Mouse (Mus musculus) layer of hippocampus, adult 2 months (tissue): ENCODE measurements around the gene Wdr83os. TPM values are rescaled to one million over a fixed set of nuclear protein-coding genes. Genes with fewer than 3 reads are reported as not detected.
"Not testable (repeated sequence)": the region's sequence is repeated elsewhere in the genome, so short reads cannot be mapped to it uniquely, and the experiment has no call there.

Experiments
- DNase-seq, 2 experiments: peaks; one replicate each; pipeline ENCODE4 v3.0.0; 2022; ENCODE audit warnings: low spot score in 2 of 2
- H3K27ac ChIP-seq: fragments of 200-600 bp; 2 replicates; pipeline ENCODE4 v1.8.1; 2022
- H3K4me3 ChIP-seq: fragments of 200-600 bp; 2 replicates; pipeline ENCODE4 v1.8.1; 2022; ENCODE audit warnings: mild to moderate bottlenecking
- CTCF ChIP-seq: fragments of 200-600 bp; conservative IDR thresholded peaks from 2 replicates; pipeline ENCODE4 v1.8.1; 2022; ENCODE audit warnings: antibody characterized with exemption, mild to moderate bottlenecking, moderate library complexity
- total RNA-seq, 2 experiments: library from RNA; stranded (reverse); gene quantifications; 2 replicates each; pipeline ENCODE4 v1.2.3; 2021

Gene Wdr83os
- total RNA-seq, 2 experiments from 2014 or later = 60.8 to 66.3 TPM

DNA sequence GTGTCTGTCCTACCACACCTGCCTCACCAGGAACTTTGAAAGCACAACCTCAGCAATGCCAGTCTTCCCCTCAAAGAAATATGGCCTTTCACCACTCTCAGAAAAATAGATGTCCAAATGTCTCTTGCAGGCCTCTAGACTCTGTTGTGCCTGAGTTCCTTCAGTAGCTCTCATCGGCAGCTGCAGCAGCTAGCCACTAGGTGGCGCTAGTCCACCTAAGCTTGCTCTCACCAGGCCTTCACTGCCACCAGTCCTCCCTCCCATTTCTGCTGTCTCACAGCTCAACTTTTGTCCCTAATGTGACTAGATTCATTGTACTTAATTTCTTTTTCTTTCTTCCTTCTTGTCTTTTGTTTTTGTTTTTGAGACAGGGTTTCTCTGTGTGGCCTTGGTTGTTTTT, 3.5 kb upstream of the Wdr83os start:
- DNase-seq = peak; percentile 83 to 85
- peak; percentile 99 for TF ChIP-seq CTCF
- H3K27ac ChIP-seq = peak overlapping the region; percentile 7; the same call in 1 of the 2 replicates
- no peak overlapping the region for H3K4me3 ChIP-seq

DNA sequence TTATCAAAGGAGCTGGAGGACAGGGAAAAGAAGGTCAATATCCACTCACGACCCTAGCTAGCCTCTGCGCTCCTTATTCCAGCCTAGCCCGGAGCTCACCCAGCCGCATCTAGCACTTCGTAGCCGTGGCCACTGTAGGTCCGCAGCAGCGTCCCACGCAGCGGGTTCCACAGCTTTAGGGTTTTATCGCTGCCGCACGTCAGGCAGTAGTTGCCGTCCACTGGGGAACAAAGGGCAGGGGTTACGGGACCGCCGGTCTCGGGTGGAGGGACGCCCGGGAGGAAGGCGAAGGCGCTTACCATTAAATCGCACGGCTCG, 367 bp upstream of the Wdr83os start:
- peak overlapping the region; percentile 95 for H3K27ac ChIP-seq
- DNase-seq = no peak
- peak overlapping the region; percentile 94 for H3K4me3 ChIP-seq
- TF ChIP-seq CTCF = no peak

DNA sequence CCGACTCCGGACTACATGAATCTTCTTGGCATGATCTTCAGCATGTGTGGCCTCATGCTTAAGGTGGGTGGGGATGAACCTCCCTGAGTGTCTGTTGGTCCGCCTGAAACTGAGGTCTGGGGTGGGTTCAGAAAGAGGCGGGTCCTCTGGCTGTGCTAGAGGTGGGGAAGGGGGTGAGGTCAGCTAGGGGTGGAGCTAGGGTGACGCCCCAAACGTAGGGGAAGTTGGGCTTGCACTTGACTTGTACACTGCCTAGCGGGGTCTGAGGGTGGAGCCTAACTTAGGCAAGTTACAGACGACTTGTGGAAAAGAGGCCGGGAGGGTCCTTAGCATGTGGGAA, 646 bp downstream of the Wdr83os start, which contains the start of gene Wdr83:
Wdr83 (minus strand) TSS at position 91 of the 340 bp plus-strand sequence.
- TF ChIP-seq CTCF = no peak
- Histone ChIP-seq H3K27ac (peak within 1 kb of the TSS; percentile 95), H3K4me3 (peak within 1 kb of the TSS; percentile 94)
- no peak for DNase-seq

DNA sequence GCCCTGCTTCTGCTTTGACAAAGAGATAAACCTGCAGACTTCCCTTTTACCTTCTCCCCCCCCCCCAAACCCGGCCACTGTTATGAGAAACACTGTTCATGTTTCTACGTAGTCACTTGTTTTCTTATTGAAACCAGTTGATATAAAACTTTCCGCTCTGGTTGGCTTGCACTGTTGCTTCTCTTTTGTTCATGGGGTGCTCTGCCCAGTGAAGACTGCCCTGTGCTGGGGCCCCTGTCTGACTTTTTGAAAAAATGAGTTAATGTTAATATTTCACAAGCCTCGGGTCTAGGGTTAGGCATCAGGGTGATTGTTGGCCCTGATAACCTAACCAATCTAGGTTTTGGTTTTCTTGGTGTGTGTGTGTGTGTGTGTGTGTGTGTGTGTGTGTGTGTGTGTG, 1.6 kb downstream of the Wdr83os start:
- not testable (repeated sequence) for H3K4me3 ChIP-seq, H3K27ac ChIP-seq, DNase-seq

DNA sequence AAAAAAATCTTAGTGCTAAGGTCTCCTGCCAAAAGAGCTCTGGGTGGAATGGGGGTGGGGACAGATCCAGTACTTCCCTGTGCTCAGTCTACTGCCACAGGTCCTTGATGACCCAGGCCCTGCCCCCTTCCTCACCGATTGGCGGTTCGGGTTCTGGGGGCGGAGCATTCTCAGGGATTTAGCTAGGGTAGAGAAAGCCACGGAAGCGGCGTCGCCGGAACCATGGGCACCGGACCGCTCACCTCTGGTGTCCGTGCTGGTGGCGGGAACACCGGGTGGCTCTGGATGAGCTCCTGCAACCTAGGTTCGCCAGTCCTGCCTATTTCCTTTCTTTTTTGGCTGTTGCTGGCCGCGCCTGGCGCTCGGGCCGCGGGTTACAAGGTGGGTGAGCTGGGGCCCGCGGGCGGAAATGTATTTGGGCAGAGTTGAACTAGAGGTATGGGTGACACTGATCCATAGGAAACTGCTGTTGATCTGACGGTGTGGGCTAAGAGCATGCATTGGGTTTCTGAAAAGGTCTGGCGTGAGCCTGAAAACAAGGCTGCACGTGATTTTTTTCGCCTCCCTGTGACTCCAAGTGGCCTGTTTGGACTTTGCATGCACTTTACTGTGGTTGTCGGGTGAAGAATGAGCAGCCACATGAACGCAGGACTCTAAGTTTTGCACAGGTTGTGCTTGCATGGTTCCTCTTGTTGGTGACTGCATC, 2.7 kb downstream of the Wdr83os start, which contains the start of gene Man2b1:
Man2b1 (plus strand) TSS at position 163 of the 706 bp plus-strand sequence.
- peak; percentile 87 to 92 for DNase-seq
- peak; percentile 57 for TF ChIP-seq CTCF
- H3K27ac ChIP-seq = peak within 1 kb of the TSS; percentile 87
- H3K4me3 ChIP-seq = peak within 1 kb of the TSS; percentile 79

DNA sequence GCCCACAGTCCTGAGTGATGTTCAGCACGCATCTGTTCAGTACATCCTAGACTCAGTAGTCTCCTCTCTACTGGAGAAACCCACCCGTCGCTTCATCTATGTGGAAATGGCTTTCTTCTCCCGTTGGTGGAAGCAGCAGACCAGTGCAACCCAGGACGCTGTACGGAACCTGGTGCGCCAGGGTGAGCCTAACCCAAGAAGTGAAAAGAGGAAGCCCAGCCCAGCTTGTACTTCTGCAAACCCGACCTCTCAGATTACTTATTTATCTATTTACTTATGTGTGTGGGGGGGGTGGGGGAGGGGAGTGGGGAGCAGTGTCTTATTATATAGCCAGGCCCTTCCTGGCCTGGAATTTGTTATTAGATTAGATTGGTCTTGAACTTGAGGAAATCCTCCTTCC, 4.1 kb downstream of the Wdr83os start:
- no peak for TF ChIP-seq CTCF
- Histone ChIP-seq H3K27ac (no peak overlapping the region), H3K4me3 (no peak overlapping the region)
- DNase-seq = no peak

DNA sequence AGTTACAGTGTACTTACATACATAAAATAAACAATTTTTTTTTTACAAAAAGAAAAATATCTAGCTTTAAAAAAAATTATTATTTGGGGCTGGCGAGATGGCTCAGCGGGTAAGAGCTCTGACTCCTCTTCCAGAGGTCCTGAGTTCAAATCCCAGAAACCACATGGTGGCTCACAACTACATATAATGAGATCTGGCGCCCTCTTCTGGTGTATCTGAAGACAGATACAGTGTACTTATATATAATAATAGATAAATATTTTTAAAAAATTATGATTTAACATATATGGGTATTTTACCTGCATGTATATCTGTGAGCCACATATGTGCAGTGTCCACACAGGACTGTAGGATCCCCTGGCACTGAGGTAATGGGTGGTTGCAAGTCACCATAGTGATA, 5.7 kb downstream of the Wdr83os start:
- no peak for DNase-seq
- TF ChIP-seq CTCF = peak; percentile 66
- no peak overlapping the region for H3K27ac ChIP-seq
- H3K4me3 ChIP-seq = no peak overlapping the region

DNA sequence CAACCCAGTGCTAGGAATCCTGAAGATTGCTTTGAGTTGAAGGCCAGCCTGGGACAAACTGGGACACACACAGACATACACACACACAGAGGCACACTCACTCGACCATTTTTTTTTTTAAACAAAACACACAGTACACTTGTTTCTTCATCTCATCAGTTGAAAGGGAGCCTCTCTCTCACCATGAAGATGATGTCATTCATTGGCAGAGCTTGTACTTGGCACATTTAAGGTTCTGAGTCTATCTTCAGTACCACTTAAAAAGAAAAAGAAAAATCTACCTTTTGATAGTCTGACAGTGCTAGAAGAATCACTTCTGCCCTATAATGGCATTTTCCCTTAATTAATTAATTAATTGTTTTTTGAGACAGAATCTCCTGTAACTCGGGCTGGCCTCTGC, 8.2 kb downstream of the Wdr83os start:
- DNase-seq = no peak
- no peak overlapping the region for H3K27ac ChIP-seq
- H3K4me3 ChIP-seq = no peak overlapping the region
- no peak for TF ChIP-seq CTCF

DNA sequence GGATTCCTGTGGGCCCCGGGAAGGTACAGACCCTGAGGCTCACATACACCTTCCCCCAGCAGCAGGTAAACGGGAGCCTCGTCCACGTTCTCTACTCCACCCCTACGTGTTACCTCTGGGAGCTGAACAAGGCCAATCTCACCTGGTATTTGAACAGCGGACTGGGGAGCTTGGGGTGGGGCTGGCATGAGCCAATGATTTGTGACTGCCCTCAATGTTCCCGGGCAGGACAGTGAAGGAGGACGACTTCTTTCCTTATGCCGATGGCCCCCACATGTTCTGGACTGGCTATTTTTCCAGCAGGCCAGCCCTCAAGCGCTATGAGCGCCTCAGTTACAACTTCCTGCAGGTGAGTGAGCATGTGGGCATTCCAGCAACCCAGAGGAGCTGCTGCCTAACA, 10.3 kb downstream of the Wdr83os start:
- DNase-seq = no peak
- TF ChIP-seq CTCF = no peak
- Histone ChIP-seq H3K4me3 (no peak overlapping the region), H3K27ac (no peak overlapping the region)

DNA sequence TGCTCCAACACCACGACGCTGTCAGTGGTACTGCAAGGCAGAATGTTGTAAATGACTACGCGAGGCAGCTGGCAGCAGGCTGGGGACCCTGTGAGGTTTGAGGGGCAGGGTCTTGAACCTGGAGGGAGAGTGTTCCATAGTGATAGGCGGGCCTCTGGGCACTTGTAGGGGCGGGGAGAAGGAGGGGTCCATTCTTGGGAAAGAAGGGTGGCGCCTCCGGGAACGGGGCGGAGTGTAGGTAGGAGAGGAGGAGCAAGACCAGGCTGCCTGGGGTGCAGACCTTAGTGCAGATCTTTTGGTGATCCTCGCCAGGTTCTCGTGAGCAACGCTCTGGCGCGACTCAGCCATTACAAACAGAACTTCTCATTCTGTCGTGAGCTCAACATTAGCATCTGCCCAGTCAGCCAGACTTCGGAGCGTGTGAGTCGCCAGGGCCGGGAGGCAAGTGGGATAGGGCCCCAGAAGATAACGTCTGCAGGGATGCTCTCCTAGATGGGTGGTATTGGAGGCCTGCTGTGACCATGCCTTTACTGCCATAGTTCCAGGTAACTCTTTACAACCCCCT, 11.1 kb downstream of the Wdr83os start:
- Histone ChIP-seq H3K4me3 (peak overlapping the region; percentile 5; the same call in 1 of the 2 replicates), H3K27ac (no peak overlapping the region)
- TF ChIP-seq CTCF = no peak
- no peak for DNase-seq

DNA sequence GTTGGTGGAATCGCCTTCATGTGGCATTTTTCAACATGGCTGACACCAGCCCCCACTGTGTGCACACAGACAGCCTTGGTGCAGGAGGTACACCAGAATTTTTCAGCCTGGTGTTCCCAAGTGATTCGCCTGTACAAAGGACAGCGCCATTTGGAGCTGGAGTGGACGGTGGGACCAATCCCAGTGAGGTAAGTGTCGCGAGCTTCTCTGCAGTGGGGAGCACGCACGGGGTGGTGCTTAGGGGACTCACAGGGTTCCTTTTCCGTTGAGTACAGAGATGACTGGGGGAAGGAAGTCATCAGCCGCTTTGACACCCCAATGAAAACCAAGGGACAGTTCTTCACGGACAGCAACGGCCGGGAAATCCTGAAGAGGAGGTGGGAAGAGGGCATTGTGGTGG, 14.5 kb downstream of the Wdr83os start:
- no peak overlapping the region for H3K4me3 ChIP-seq
- no peak overlapping the region for H3K27ac ChIP-seq
- no peak for TF ChIP-seq CTCF
- DNase-seq = no peak

DNA sequence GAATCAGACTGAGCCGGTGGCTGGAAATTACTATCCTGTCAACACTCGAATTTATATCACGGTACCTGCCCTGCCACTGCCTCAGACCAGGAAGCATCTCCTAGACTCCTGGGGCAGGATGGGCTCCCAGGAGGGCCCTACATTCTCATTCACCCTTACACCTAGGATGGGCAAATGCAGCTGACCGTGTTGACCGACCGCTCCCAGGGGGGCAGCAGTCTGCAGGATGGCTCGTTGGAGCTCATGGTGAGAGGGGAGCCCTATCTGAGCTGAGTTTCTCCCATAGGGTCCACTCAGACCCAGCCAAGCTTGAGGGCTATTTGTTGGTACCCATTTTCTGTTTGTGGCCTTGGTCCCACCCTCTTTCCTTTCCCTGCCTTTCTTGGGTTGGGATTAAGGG, 15.0 kb downstream of the Wdr83os start:
- Histone ChIP-seq H3K4me3 (no peak overlapping the region), H3K27ac (no peak overlapping the region)
- no peak for DNase-seq
- TF ChIP-seq CTCF = no peak

DNA sequence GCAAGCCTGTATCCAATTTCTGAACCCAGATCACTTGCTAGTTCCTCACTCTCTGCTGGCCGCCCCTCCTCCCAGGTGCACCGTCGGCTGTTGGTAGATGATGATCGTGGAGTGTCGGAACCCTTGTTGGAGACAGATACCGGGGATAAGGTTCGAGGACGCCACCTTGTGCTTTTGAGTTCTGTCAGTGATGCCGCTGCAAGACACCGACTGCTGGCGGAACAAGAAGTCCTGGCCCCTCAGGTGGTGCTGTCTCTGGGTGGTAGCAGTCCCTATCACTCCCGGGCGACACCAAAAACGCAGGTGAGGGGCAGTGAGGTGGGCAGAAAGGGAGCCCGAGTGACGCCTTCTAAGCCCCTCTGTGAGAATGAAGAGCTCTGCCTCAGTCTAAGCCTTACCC, 15.7 kb downstream of the Wdr83os start:
- no peak for TF ChIP-seq CTCF
- no peak for DNase-seq
- H3K27ac ChIP-seq = no peak overlapping the region
- H3K4me3 ChIP-seq = no peak overlapping the region

DNA sequence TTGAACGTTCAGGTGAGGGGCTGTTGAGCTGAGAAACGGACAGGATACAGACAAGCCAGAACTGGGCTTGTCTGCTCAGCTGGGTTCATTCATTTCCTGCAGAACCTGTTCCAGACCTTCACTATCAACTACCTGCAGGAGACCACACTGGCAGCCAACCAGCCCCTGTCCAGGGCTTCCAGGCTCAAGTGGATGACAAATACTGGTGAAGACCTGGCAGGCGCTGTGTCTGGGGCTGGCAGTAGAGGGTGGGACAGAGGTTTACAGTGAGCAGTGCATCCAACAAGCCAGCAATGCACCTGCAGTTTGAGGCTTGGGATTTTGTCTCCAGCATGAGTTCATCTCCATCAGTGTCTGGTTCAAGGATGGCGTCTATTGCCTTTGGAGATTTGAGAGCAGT, 16.3 kb downstream of the Wdr83os start:
- H3K4me3 ChIP-seq = no peak overlapping the region
- H3K27ac ChIP-seq = no peak overlapping the region
- no peak for DNase-seq
- TF ChIP-seq CTCF = no peak
